Mouse (Mus musculus): Measurements from ENCODE around the gene Dnaja3. TPM values are rescaled to one million over a fixed set of nuclear protein-coding genes. Genes with fewer than 3 reads are reported as not detected.

Dnaja3 gene
- total RNA-seq, 4 experiments from 2014 or later, result 99.4 to 103 (median 99.8) TPM

Other genes starting within 250 kb of the Dnaja3 start
- 10 to 100 TPM; 39.3 to 50.8 (median 41.4) TPM for gene Adcy9, start 219.5 kb upstream of the Dnaja3 start, total RNA-seq (2022)
- 1,000 to 10,000 TPM; 1,019 to 1,332 (median 1,204) TPM for gene Srl, start 98.2 kb upstream of the Dnaja3 start, total RNA-seq (2022)
- gene Tfap4, start 80.1 kb upstream of the Dnaja3 start, total RNA-seq (2022), result 1 to 10 TPM; 3.2 to 5.5 (median 3.7) TPM
- gene Glis2, start 45.3 kb upstream of the Dnaja3 start, total RNA-seq (2022), result 1 to 10 TPM; 1.8 to 4.0 (median 3.5) TPM
- gene Pam16, start 15.0 kb upstream of the Dnaja3 start, total RNA-seq (2022), result 100 to 1,000 TPM in 3 of 4 experiments, 10 to 100 TPM in 1; 93.3 to 129 (median 113) TPM
- 1 to 10 TPM; 2.5 to 4.3 (median 3.9) TPM for gene Vasn, start within 50 bp of the Dnaja3 start, total RNA-seq (2022)
- 10 to 100 TPM; 11.7 to 15.1 (median 14.0) TPM for gene Coro7, start 39.8 kb downstream of the Dnaja3 start, total RNA-seq (2022)
- gene Nmral1, start 79.4 kb downstream of the Dnaja3 start, total RNA-seq (2022), result 1 to 10 TPM; 1.9 to 3.3 (median 2.8) TPM
- 10 to 100 TPM; 38.6 to 42.3 (median 41.9) TPM for gene Hmox2, start 86.4 kb downstream of the Dnaja3 start, total RNA-seq (2022)
- 10 to 100 TPM; 68.2 to 77.8 (median 71.6) TPM for gene Cdip1, start 150.3 kb downstream of the Dnaja3 start, total RNA-seq (2022)
- gene 4930562C15Rik, start 195.4 kb downstream of the Dnaja3 start, total RNA-seq (2022), result not detected
- gene Ubald1, start 240.3 kb downstream of the Dnaja3 start, total RNA-seq (2022), result 10 to 100 TPM; 28.6 to 40.8 (median 34.3) TPM
- gene Mgrn1, start 246.3 kb downstream of the Dnaja3 start, total RNA-seq (2022), result 10 to 100 TPM; 52.1 to 66.7 (median 55.3) TPM